Mouse (Mus musculus): Measurements from ENCODE around the gene Armh1. TPM values are rescaled to one million over a fixed set of nuclear protein-coding genes. Genes with fewer than 3 reads are reported as not detected.

Armh1 gene
- total RNA-seq (2015) (0.36 TPM in 1 of 2 replicates, not detected in the other), total RNA-seq (2017) (not detected in 2 replicates)

DNA sequence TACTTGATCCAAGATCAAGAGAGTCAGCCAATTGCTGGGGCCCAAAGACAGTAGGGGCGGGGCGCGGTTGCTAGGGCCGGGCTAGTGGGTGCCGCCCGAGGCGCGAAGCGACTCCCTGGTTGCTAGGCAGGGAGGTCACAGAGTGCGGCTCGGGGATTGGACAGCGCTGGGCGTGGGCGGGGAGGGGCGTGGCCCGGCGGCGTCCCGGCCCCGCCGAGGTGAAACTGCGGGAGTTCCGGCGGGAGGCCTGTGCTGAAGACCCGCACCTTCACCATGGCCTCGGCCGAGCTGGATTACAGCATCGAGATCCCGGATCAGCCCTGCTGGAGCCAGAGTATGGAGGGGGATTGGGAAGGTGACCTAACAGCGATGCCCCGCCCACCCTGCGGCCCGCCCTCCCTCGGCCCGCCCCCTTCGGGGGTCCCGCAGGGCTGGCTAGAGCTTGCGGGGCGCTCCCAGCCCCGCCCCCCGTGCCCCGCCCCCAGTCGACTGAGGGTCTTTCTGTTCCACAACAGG lies at the start of gene Armh1, which contains the start of gene Tmem53:
TSS of gene Armh1 (minus strand) at position 325 of the 516 bp plus-strand sequence.
TSS of gene Tmem53 (plus strand) at position 151 of the 516 bp plus-strand sequence.
- peak; percentile 96 for ATAC-seq (ENCODE audit: poor library complexity, severe bottlenecking)

DNA sequence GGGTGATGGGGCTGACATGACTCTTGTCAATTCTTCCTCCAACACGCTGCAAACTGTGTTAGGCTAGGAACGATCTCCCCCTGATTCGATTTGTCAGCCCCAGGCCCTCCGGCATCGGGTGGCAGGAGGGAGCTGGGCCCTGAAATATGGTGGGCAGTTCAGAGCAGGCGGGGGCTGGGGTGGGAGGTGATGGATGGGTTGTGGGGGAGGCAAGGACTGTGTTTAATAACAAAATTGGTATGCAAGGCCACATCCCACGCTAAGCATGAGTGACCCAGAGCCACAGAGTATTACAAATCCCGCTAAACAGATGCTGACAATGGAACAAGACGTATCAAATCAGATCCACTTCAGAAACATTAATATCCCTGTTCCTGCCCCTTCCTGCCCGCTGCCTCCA lies 48.0 kb upstream of the Armh1 start:
- ATAC-seq (ENCODE audit: poor library complexity, severe bottlenecking) = no peak

DNA sequence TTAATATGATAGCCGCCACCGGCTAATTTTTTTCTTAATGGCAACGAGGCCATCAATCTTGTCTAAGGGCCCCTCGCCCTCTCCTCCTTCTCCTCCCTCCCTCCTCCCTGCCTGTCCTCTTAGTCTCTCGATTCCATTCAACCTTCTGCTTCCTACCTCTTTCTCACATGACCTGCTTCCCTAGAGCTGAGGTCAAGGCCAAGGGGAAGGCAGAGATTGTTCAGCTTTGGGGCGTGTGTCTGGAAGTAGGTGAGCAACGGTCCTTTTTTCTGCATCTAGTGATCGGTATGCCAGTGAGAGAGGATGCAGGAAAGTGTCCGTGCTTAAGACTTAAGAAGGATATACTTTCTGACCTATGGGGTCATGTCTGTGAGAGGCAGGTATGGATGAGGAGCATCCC lies 45.9 kb upstream of the Armh1 start:
- no peak for ATAC-seq (ENCODE audit: poor library complexity, severe bottlenecking)

DNA sequence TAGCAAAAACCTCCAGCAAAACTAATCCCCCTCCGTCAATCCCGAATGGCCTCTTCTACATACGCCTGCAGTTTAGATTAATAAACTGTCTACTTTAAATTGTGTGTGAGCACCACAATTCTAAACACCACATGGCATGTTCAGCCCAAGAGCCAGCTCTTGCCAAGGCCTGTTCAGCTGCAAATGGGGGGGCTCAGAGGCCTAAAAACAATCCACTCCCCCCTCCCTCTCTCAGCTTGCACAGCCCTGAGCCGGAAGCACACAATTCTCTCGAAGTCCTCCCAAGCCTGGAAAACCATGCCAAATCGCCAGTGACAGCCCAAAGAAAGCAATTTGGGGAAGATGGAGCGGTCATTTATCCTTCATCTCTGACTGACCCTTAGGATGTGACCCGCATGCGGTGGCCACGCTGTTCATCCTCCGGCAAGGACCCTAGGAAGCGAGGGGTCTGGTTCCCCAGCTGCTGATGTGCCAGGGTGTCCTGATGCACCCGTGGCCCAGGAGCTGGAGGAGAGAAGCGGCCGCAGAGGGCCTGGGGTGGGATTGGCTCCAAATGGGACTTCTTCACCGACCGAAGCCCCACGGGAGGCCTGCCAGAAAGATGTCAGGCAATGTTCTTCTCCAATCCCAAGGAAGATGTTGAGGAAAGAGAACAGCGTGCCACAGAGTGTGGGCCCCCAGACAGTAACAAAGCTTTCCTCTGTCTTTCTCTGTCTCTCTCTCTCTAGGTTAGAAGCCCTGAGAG lies 45.1 kb upstream of the Armh1 start:
- ATAC-seq (ENCODE audit: poor library complexity, severe bottlenecking) = no peak

DNA sequence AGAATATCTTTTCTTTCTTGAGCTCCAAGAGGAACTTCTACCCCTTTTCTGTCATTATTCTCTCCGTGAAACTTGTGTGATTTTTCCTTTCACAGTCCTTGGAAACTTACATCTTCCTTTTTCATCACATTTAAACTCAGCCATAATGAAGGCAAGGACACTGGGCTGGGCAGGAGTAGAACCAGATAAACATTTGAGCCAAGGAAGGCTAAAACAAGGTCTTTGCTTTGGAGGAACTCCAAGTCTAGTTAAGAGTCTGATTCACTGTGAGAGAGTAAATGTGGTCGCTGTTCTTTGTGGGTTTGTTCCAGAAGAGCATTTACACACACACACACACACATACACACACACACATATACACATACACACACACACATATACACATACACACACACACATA lies 39.8 kb upstream of the Armh1 start:
- ATAC-seq (ENCODE audit: poor library complexity, severe bottlenecking) = no peak

DNA sequence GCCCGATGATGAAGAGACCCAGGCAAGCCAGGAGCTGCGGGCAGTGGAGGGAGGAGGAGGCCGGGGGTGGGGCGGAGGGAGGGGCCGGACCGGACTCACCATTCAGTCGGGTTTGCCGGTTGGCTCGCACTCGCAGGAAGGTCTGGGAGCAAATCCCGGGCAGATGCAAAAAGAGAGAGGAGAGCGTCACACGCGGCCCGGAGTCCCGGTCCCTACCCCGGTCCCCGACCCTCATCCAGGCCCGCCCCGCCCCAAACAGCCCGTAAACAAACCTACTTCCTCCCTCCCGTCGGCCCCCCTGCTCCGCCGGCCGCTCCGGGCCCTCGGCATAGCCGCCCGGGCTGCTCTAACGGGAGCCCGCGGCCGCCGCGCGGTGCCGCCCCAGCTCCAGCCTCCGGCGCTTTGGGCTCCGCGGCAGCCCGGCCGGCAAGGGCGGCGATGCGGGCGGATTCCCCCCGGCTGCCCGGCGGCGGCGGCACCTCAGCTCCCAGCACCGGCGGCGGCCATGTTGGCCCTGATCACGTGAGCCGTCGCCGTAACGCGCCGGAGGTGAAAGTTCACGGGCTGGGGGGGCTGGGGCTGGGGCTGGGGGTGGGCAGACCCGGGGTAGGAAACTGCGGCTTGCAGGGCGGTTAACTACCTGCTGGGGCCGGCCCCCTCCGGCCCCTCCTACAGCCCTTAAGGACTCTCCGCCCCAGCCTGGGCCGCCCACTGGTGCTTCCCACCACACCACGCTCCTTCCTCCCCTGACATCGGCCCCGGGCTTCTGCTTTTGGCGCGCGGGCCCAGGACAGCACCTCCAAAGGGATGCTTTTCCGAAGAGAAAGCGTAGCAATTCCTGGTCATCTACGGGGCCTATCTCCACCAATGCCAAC lies 37.2 kb upstream of the Armh1 start:
- peak; percentile 95 for ATAC-seq (ENCODE audit: poor library complexity, severe bottlenecking)

DNA sequence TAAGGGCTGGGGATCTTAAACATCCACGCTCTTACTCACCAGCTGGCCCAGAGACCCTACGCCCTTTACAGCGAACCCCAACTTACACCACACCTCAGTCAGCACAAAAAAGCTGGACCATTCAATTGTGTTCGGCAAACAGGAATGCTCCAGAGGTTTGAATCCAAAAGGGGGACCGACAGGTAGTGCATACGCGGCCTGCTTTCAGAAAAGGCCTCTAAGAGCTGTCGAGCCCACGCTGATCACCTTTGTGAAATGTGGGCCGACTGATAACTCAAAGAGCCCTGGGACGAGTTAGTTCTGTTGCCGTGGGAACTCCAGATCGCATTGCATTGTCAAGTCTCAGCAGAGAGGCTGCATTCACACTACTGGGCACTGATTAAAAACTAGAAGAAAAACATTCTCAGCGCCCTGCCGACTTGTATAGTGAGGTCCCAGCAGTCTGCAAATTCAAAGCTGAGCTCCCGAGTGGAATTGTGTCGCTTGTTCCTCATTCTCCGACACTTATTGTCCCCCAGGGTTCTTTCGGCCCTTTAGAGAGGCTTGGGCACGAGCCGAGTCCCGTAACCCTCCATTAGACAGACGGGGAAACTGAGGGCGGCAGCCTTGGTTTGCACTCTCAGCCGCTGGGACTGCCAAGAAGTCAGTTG lies 36.5 kb upstream of the Armh1 start:
- no peak for ATAC-seq (ENCODE audit: poor library complexity, severe bottlenecking)

DNA sequence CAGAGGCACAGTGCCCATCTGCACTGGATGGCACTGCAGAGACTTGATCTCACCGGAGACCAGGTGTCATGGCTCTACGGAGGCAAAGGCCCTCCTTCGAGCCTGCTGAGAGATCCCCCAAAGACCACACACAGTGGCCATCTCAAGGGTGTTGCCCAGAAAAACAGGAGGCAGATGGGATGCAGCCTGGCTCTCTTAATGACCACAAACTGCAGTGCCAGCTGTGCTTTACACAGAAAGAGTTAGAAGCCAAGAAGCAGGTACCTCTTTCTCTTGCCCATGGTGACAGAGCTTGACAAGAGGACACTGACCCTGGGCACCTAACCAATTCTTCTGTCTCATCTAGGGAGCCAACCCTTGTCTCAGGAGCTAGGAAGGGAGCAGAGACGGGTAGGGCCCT lies 32.4 kb upstream of the Armh1 start:
- no peak for ATAC-seq (ENCODE audit: poor library complexity, severe bottlenecking)

DNA sequence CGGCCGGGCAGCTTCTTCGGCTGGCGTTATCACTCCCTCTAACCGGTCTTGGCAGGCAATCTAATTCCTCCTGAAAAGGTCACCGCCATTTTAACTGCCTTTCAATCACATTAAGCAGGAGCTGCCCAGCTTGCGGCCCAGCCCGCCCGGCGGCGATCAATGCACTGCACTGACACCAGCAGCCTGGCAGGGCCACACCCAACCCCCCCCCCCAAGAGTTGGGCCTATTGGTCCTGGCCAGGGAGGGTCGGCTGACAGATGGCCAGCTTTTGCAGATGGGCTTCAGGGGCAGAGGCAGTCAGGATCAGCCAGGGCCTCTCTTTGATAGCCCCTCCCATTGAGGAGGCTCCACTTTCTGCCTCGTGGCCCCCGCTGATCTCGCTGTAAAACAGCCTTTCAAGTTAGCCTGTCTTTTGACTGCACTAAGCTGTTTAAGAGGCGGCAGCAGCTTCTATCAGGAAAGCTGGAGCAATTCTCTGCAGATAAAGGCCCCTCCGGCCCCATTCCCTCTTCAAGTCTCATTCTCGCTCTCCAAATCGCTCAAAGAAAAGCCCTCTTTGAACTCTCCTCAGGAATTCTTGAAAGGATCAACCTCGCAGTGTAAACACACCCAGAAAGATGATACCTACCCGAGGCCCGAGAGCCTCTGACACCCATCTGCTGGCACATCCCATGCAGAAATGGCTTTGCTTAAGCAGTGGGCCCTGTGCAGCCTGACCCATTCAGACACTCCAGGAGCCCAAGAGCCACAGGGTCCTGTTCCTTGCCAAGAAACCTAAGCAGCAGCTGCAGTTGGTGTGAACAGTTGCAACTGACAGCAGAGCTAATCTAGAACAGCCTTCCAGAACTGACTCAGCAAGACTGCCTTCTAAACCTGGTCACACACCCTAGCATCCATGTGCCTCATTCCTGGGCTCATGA lies 31.6 kb upstream of the Armh1 start:
- no peak for ATAC-seq (ENCODE audit: poor library complexity, severe bottlenecking)

DNA sequence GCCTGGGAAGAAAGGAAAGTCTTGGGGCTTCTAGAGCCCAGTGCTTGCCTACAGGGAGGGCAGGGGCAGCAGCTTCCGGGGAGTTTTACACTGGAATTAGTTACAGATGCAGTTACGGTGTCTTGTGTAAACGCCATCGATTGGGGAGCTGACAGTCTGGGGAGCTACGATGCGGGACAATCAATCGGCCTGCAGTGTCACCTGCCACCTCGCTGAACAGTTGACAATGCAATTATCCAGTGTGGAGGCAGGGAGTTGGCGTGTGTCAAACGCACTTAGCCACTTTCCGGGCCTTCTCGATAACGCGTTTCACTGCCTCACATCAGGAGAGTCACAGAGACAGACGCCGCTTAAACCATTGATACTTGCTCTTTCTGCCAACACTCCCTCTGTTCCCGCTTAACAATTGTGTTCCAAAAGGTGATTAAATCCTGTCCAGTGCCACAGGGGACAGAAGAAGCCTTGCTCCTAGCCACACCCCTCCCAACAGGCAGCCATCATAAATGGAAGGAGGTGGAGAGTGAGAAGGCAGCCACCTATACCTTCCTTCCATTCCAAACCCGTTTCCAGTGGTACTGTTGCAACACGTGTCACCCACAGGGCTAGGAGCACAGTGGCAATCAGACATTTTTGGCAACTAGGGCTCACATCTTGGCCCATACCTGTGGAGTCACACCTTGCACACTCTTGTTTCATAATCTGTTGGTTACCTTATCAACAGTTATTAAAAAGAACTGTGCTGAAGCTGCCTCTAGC lies 29.3 kb upstream of the Armh1 start:
- ATAC-seq (ENCODE audit: poor library complexity, severe bottlenecking) = no peak

DNA sequence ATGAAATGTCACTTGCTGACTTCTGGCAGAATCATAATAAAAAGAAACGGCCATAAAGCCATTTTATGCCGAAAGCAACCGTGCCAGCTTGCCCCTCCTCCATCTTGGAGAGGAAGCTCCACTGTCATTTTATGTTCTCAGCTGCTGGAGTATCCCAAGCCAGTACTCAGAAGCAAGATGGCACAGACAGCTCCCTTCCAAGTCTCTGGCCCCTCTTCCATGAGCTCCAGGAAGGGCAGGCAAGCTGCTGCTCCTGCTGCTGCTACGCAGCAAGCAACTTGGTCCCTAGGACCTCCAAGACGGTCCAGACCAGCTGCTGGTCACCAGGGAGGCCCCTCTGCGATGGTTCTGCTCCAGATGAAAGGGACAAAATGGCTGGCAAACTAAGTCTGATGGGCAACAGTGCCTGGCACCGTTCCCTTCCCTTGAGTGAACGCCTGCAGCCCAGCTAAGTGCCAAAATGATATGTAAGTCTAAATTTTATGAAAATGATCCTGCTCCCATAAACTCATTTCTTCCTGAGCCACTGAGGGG lies 28.5 kb upstream of the Armh1 start:
- ATAC-seq (ENCODE audit: poor library complexity, severe bottlenecking) = no peak

DNA sequence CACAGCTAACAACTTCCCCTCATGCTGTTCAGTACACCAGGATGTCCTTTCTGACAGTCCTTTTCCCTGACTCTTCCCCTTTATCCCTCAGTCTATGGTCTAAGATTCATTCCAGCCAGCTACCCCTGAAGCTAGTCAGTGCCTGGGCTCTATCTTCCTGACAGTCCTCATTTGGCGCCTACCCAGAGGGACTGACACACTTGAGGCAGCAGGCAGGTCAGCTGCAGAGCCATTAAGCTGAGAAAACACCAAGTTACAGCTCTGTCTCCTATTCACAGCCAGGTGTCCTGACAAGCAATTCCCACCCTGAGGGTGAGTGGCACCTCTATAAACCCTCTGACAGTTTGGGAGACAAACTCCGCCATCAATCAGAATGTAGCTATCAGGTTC lies 27.3 kb upstream of the Armh1 start:
- ATAC-seq (ENCODE audit: poor library complexity, severe bottlenecking) = no peak

DNA sequence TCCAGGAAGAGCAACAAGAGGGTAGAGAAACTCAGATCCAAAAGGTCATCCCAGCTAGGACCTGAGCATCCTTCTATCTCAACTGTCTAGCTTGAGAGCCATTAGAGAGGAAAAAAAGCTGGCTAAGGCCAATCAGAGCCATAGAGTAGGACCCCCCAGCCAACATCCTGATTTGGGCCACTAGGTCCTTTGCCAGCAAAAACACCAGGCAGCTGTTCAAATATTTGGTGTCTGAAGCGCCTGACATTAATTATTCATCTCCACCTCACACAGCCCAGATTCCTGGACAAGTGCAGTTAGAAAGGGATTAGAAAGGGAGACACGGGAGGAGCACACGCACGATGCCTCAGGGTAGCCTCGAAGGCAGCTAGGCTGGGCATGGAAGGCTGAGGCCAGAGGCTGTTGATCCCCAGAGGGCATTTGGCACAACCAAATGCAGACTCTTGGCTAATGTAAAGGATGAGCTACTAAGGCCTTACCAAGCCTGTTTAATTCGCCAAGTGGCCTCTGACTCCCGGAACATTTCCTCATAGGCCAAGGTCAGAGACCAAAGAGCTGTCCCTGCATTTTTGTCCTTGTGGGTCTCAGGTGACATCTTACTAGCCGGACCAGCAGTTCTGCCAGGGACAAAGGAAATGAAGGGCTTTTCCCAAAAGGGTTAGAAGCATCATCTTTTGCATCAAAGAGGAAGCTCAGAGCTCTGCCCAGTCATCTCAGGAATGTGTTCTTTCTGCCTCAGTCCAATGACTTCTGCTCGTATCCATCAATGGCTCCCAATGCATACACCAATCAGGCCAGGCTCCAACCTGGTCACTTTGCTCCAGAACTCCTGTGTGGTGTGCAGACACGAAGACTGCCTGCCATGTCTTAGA lies 26.7 kb upstream of the Armh1 start:
- ATAC-seq (ENCODE audit: poor library complexity, severe bottlenecking) = no peak

DNA sequence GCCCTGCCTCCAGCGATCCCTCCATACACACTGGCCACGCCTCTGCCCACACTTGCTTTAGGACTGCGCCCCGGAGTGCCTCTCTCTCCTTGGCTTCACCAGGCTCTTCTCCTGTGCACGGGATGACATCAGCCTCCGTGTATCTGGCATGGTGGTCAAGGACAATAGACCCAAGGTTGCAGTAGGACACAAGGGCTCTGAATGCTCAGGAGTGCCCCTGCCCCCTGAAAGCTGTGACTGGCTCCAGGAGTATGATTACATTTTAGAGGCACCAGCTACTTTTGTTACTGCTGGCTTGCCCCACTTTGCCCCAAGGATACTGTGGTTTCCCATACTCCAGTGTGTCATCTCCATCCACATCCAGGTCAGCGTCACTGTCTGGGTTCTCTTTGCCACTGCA lies 25.8 kb upstream of the Armh1 start:
- ATAC-seq (ENCODE audit: poor library complexity, severe bottlenecking) = no peak

DNA sequence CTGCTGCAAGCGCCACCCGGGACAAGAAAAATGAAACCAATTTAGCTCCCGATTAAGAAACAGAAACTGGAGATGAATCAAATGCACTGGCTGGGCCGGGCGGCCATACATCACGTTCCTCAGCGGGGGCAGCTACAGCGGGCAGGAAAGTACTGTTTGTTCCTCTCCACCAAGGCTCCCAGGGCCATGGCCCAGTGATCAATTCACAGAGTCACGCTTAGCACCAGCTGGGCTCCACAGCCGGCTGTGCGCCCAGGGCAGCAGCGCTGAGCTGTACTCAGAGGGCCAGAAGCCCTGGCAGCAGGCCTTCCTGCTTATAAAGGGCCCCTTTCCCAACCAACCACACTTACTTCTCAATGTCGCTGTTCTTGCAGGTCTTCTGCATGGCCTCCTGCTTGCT lies 25.1 kb upstream of the Armh1 start:
- no peak for ATAC-seq (ENCODE audit: poor library complexity, severe bottlenecking)

DNA sequence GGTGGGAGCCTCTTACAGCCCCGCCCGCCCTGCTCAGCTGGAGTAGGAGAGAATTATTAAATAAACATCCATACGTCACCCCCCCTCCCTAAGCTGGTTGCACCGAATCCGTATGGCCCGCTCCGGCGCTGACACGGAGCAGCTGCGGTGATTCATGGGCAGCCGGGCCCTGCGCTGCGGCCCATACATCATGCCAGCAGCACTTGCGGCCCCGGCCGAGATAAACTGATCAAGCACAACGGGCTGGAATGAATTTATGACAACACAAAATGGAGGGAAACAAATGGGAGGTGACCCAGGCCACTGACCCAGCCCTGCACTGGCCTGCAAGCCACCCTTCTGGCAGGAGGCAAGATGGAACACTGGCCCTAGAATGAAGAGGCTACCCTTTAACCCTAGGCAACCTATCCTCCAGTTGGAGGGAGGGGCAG lies 24.4 kb upstream of the Armh1 start:
- ATAC-seq (ENCODE audit: poor library complexity, severe bottlenecking) = no peak

DNA sequence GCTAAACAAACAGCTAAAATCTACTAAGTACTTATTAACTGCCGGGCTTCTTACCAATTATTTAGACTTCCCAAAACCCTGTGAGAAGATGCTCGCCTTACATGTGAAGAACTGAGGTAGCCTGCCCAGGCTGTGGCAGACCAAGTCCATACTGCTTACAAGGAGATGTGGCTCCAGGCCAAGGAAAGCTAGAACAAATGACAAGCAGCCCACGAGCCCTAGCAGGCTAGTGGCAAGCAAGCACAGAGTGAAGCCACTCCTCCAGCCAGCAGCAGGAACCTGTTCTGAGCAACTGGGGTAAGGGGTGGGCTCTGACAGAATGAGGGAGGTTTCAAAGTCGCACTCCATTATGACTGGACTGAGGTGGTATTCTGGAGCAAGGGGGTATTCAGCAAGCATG lies 22.8 kb upstream of the Armh1 start:
- no peak for ATAC-seq (ENCODE audit: poor library complexity, severe bottlenecking)

DNA sequence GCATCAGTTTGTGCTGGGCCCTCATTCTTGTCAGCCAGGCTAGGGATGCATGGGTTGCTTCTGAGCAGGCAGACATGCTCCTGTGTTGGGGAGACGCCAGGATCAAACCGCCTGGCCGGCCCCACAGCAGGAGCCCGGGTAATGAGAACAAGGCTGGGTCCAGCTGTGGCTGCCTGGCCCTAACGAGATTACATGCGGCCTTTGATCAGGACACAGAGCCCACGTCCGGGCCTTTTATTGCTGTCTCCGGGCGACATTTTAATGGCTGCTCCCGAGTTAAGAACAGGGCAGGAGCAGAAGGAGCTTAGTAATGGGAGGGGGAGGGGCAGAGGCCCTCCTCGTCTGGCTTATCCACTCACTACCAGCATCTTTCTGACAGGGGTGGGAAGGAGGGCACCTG lies 20.5 kb upstream of the Armh1 start:
- ATAC-seq (ENCODE audit: poor library complexity, severe bottlenecking) = no peak

Measured in megakaryocyte, adult 5-6 weeks (primary cell).